Mouse (Mus musculus) large intestine, adult 2 months (tissue): Measurements from ENCODE around the gene Tas2r138. TPM values are rescaled to one million over a fixed set of nuclear protein-coding genes. Genes with fewer than 3 reads are reported as not detected.

ENCODE experiments used
- DNase-seq: peaks from one replicate; pipeline ENCODE4 v3.0.0-alpha.2; 2012; ENCODE audit warnings: low read depth, low spot score
- WGBS: fragments of 180-500 bp; shearing (Covaris S2); methylation state at CpG from one replicate; pipeline ENCODE4 v1.1.7; 2018; 5-methylcytosine and 5-hydroxymethylcytosine counted together
- polyA plus RNA-seq: library from polyadenylated mRNA; depleted of rRNA; stranded (reverse); fragments of >200 nt; gene quantifications from 2 replicates; pipeline ENCODE4 v1.2.3, GENCODE M21; 2012; rRNA removed

Gene Tas2r138
- polyA plus RNA-seq, 1 experiment: not detected

GRCm38 (mm10) chr6:40569187-40569586, 43.9 kb downstream of the Tas2r138 start, which contains the start of gene Olfr460:
TSS of gene Olfr460 (plus strand) at chr6:40569487.
- 56% methylated on average over 3 of the region's 3 CpGs for WGBS
- no peak for DNase-seq

Other genes starting within 250 kb of the Tas2r138 start
- 2.9 and 5.7 TPM in 2 replicates for gene E330009J07Rik, start 177.2 kb downstream of the Tas2r138 start, polyA plus RNA-seq
- not detected in 2 replicates for gene Wee2, start 174.2 kb downstream of the Tas2r138 start, polyA plus RNA-seq
- gene Ssbp1, start 142.0 kb downstream of the Tas2r138 start, polyA plus RNA-seq: 6.4 and 8.3 TPM in 2 replicates
- gene Tas2r137, start 122.1 kb downstream of the Tas2r138 start, polyA plus RNA-seq: not detected in 2 replicates
- not detected in 2 replicates for gene Tas2r108, start 119.8 kb downstream of the Tas2r138 start, polyA plus RNA-seq
- gene Prss37, start 93.8 kb downstream of the Tas2r138 start, polyA plus RNA-seq: not detected in 2 replicates
- gene Olfr461, start 58.3 kb downstream of the Tas2r138 start, polyA plus RNA-seq: not detected in 2 replicates
- gene Olfr460, start 43.8 kb downstream of the Tas2r138 start, polyA plus RNA-seq: not detected in 2 replicates
- 0.35 and 0.43 TPM in 2 replicates for gene Clec5a, start 27.5 kb downstream of the Tas2r138 start, polyA plus RNA-seq
- gene Mgam, start 15.5 kb upstream of the Tas2r138 start, polyA plus RNA-seq: 237 and 588 TPM in 2 replicates